Mouse (Mus musculus) embryo, embryonic 11.5 days (tissue): ENCODE measurements around the gene Gspt1.
"Not testable (repeated sequence)": the region's sequence is repeated elsewhere in the genome, so short reads cannot be mapped to it uniquely, and the experiment has no call there.

Experiments
- DNase-seq: peaks from one replicate; pipeline ENCODE4 v3.0.0-alpha.2; 2012; ENCODE audit warnings: low read depth, low spot score

Gene Gspt1

GRCm38 (mm10) chr16:11253898-11254722 lies at the start of gene Gspt1:
Gspt1 (minus strand) TSS chr16:11254325.
- peak; percentile 96 for DNase-seq

GRCm38 (mm10) chr16:11303741-11304140 lies 49.6 kb upstream of the Gspt1 start:
- DNase-seq: no peak

GRCm38 (mm10) chr16:11297700-11298099 lies 43.6 kb upstream of the Gspt1 start:
- DNase-seq: not testable (repeated sequence)

GRCm38 (mm10) chr16:11295583-11295982 lies 41.5 kb upstream of the Gspt1 start:
- not testable (repeated sequence) for DNase-seq

GRCm38 (mm10) chr16:11288873-11289272 lies 34.7 kb upstream of the Gspt1 start:
- DNase-seq: not testable (repeated sequence)

GRCm38 (mm10) chr16:11285949-11286348 lies 31.8 kb upstream of the Gspt1 start:
- DNase-seq: no peak

- DNase-seq: no peak
Observed at GRCm38 (mm10) chr16:11284881-11285280, 30.8 kb upstream of the Gspt1 start.

GRCm38 (mm10) chr16:11282655-11283232 lies 28.6 kb upstream of the Gspt1 start:
- DNase-seq: no peak

GRCm38 (mm10) chr16:11278778-11279177 lies 24.7 kb upstream of the Gspt1 start:
- no peak for DNase-seq

- DNase-seq: no peak
Observed at GRCm38 (mm10) chr16:11276888-11277287, 22.8 kb upstream of the Gspt1 start.

GRCm38 (mm10) chr16:11271073-11271472 lies 16.9 kb upstream of the Gspt1 start:
- no peak for DNase-seq

GRCm38 (mm10) chr16:11270642-11271041 lies 16.5 kb upstream of the Gspt1 start:
- no peak for DNase-seq

GRCm38 (mm10) chr16:11269808-11270207 lies 15.7 kb upstream of the Gspt1 start:
- DNase-seq: no peak

- no peak for DNase-seq
Observed at GRCm38 (mm10) chr16:11266556-11266955, 12.4 kb upstream of the Gspt1 start.

GRCm38 (mm10) chr16:11263266-11263665 lies 9.1 kb upstream of the Gspt1 start:
- DNase-seq: no peak

GRCm38 (mm10) chr16:11254723-11255164 lies 619 bp upstream of the Gspt1 start:
- peak; percentile 7 for DNase-seq

GRCm38 (mm10) chr16:11253065-11253831 lies 877 bp downstream of the Gspt1 start:
- DNase-seq: peak; percentile 17

GRCm38 (mm10) chr16:11247791-11248190 lies 6.3 kb downstream of the Gspt1 start:
- no peak for DNase-seq

GRCm38 (mm10) chr16:11245767-11246166 lies 8.4 kb downstream of the Gspt1 start:
- no peak for DNase-seq

GRCm38 (mm10) chr16:11242401-11242800 lies 11.7 kb downstream of the Gspt1 start:
- no peak for DNase-seq

GRCm38 (mm10) chr16:11217801-11218200 lies 36.3 kb downstream of the Gspt1 start:
- no peak for DNase-seq
